Mouse (Mus musculus) gastrocnemius, adult 8-10 months (tissue): ENCODE results near the gene Mobp. TPM values are rescaled to one million over a fixed set of nuclear protein-coding genes. Genes with fewer than 3 reads are reported as not detected.

ENCODE experiments used
- DNase-seq, 2 experiments: peaks; one replicate each; pipeline ENCODE4 v3.0.0; 2022; ENCODE audit warnings: low spot score in 2 of 2
- total RNA-seq, 4 experiments: library from RNA; stranded (reverse); gene quantifications; 2 replicates each; pipeline ENCODE4 v1.2.4; 2022

Gene Mobp
- total RNA-seq, 4 experiments from 2014 or later: not detected

- no peak for DNase-seq
Measured at GRCm38 (mm10) chr9:120210068-120210467, 60.6 kb downstream of the Mobp start.

- no peak for DNase-seq
Measured at GRCm38 (mm10) chr9:120210865-120211264, 61.4 kb downstream of the Mobp start.

GRCm38 (mm10) chr9:120212936-120213335 is 63.4 kb downstream of the Mobp start:
- DNase-seq: no peak

GRCm38 (mm10) chr9:120214978-120215495 is 65.5 kb downstream of the Mobp start:
- no peak for DNase-seq

GRCm38 (mm10) chr9:120219411-120219810 is 69.9 kb downstream of the Mobp start:
- DNase-seq: no peak

Other genes with a start within 250 kb of the Mobp start
- gene Gorasp1, start 212.1 kb upstream of the Mobp start, total RNA-seq: 10 to 100 TPM; 21.7 to 25.8 (median 24.7) TPM
- gene Ttc21a, start 212.1 kb upstream of the Mobp start, total RNA-seq: not detected
- 10 to 100 TPM in 1 of 4 experiments, 1 to 10 TPM in 3; 3.6 to 10.2 (median 5.9) TPM for gene Csrnp1, start 165.0 kb upstream of the Mobp start, total RNA-seq
- 100 to 1,000 TPM in 2 of 4 experiments, 10 to 100 TPM in 2; 68.7 to 171 (median 104) TPM for gene Xirp1, start 126.1 kb upstream of the Mobp start, total RNA-seq
- gene Cx3cr1, start 79.8 kb upstream of the Mobp start, total RNA-seq: under 1 TPM in 2 of 4 experiments, not detected in 2; 0.11 to 0.24 TPM
- gene Ccr8, start 57.6 kb upstream of the Mobp start, total RNA-seq: not detected
- 10 to 100 TPM in 2 of 4 experiments, 1 to 10 TPM in 2; 8.7 to 13.2 (median 9.8) TPM for gene Slc25a38, start 39.3 kb upstream of the Mobp start, total RNA-seq
- 100 to 1,000 TPM; 426 to 569 (median 499) TPM for gene Rpsa, start 22.0 kb upstream of the Mobp start, total RNA-seq
- gene Myrip, start 151.8 kb downstream of the Mobp start, total RNA-seq: 1 to 10 TPM in 2 of 4 experiments, under 1 TPM in 2; 0.63 to 2.1 (median 1.1) TPM